Mouse (Mus musculus): ENCODE measurements around the gene Afap1l2. TPM values are rescaled to one million over a fixed set of nuclear protein-coding genes. Genes with fewer than 3 reads are reported as not detected.

Gene Afap1l2
- polyA plus RNA-seq, 1 experiment from 2014 or later = 5.5 TPM

- ATAC-seq = no peak
- no peaks in the 10 kb centered on the region for H3K9me3 ChIP-seq
- H3K4me1 ChIP-seq (replicated peaks) = 0 out of 2 replicates have a peak, but pooled peaks cover 3% of the 10 kb centered on the region
- H3K36me3 ChIP-seq = no peaks in the 10 kb centered on the region
- H3K27me3 ChIP-seq = no peaks in the 10 kb centered on the region
- 81% methylated on average over 16 of the region's 16 CpGs for WGBS
- H3K9ac ChIP-seq (replicated peaks) = no peak overlapping the region
- H3K27ac ChIP-seq = no peak overlapping the region
- H3K4me2 ChIP-seq (replicated peaks) = no peak overlapping the region
- no peak overlapping the region for H3K4me3 ChIP-seq (replicated peaks)
Measured at GRCm38 (mm10) chr19:56897654-56898053, 110.4 kb downstream of the Afap1l2 start.

- H3K27me3 ChIP-seq = no peaks in the 10 kb centered on the region
- no peak overlapping the region for H3K27ac ChIP-seq
- no peak for ATAC-seq
- H3K9me3 ChIP-seq = no peaks in the 10 kb centered on the region
- H3K4me1 ChIP-seq (replicated peaks) = peaks cover 9% of the 10 kb centered on the region
- no peak overlapping the region for H3K4me2 ChIP-seq (replicated peaks)
- H3K4me3 ChIP-seq (replicated peaks) = no peak overlapping the region
- H3K36me3 ChIP-seq = no peaks in the 10 kb centered on the region
- WGBS = 85% methylated on average over 5 of the region's 5 CpGs
- H3K9ac ChIP-seq (replicated peaks) = no peak overlapping the region
Measured at GRCm38 (mm10) chr19:56893326-56893725, 114.7 kb downstream of the Afap1l2 start.

- H3K27me3 ChIP-seq = no peaks in the 10 kb centered on the region
- no peak overlapping the region for H3K27ac ChIP-seq
- no peak overlapping the region for H3K4me2 ChIP-seq (replicated peaks)
- no peak overlapping the region for H3K4me3 ChIP-seq (replicated peaks)
- no peak overlapping the region for H3K9ac ChIP-seq (replicated peaks)
- no peak for ATAC-seq
- peaks cover 6% of the 10 kb centered on the region for H3K4me1 ChIP-seq (replicated peaks)
- H3K9me3 ChIP-seq = no peaks in the 10 kb centered on the region
- 78% methylated on average over 5 of the region's 5 CpGs for WGBS
- H3K36me3 ChIP-seq = no peaks in the 10 kb centered on the region
Measured at GRCm38 (mm10) chr19:56892586-56892985, 115.4 kb downstream of the Afap1l2 start.

GRCm38 (mm10) chr19:56891438-56891837 is 116.6 kb downstream of the Afap1l2 start:
- 0 out of 2 replicates have a peak, but pooled peaks have one; percentile 24 for ATAC-seq
- no peak overlapping the region for H3K4me3 ChIP-seq (replicated peaks)
- H3K27ac ChIP-seq = no peak overlapping the region
- no peak overlapping the region for H3K4me2 ChIP-seq (replicated peaks)
- H3K9me3 ChIP-seq = no peaks in the 10 kb centered on the region
- WGBS = 47% methylated on average over 2 of the region's 2 CpGs
- no peaks in the 10 kb centered on the region for H3K27me3 ChIP-seq
- H3K4me1 ChIP-seq (replicated peaks) = peaks cover 6% of the 10 kb centered on the region
- H3K9ac ChIP-seq (replicated peaks) = no peak overlapping the region
- no peaks in the 10 kb centered on the region for H3K36me3 ChIP-seq

GRCm38 (mm10) chr19:56888654-56889053 is 119.4 kb downstream of the Afap1l2 start:
- no peak overlapping the region for H3K4me3 ChIP-seq (replicated peaks)
- ATAC-seq = no peak
- WGBS = 27% methylated on average over 5 of the region's 5 CpGs
- H3K36me3 ChIP-seq = no peaks in the 10 kb centered on the region
- no peaks in the 10 kb centered on the region for H3K9me3 ChIP-seq
- H3K27ac ChIP-seq = no peak overlapping the region
- no peak overlapping the region for H3K4me2 ChIP-seq (replicated peaks)
- peaks cover 6% of the 10 kb centered on the region for H3K4me1 ChIP-seq (replicated peaks)
- H3K9ac ChIP-seq (replicated peaks) = no peak overlapping the region
- no peaks in the 10 kb centered on the region for H3K27me3 ChIP-seq

GRCm38 (mm10) chr19:56887879-56888278 is 120.1 kb downstream of the Afap1l2 start:
- no peaks in the 10 kb centered on the region for H3K27me3 ChIP-seq
- no peak overlapping the region for H3K4me3 ChIP-seq (replicated peaks)
- ATAC-seq = no peak
- no peaks in the 10 kb centered on the region for H3K9me3 ChIP-seq
- 83% methylated on average over 10 of the region's 10 CpGs for WGBS
- H3K9ac ChIP-seq (replicated peaks) = no peak overlapping the region
- H3K27ac ChIP-seq = no peak overlapping the region
- no peak overlapping the region for H3K4me2 ChIP-seq (replicated peaks)
- H3K36me3 ChIP-seq = no peaks in the 10 kb centered on the region
- H3K4me1 ChIP-seq (replicated peaks) = peaks cover 6% of the 10 kb centered on the region

GRCm38 (mm10) chr19:56877364-56877763 is 130.7 kb downstream of the Afap1l2 start:
- no peak overlapping the region for H3K4me3 ChIP-seq (replicated peaks)
- no peak for ATAC-seq
- no peak overlapping the region for H3K4me2 ChIP-seq (replicated peaks)
- H3K4me1 ChIP-seq (replicated peaks) = peaks cover 14% of the 10 kb centered on the region
- H3K27me3 ChIP-seq = peaks cover 50% of the 10 kb centered on the region
- WGBS = 76% methylated on average over 6 of the region's 6 CpGs
- no peak overlapping the region for H3K27ac ChIP-seq
- no peaks in the 10 kb centered on the region for H3K36me3 ChIP-seq
- no peak overlapping the region for H3K9ac ChIP-seq (replicated peaks)
- H3K9me3 ChIP-seq = no peaks in the 10 kb centered on the region

GRCm38 (mm10) chr19:56874601-56875315 is 133.3 kb downstream of the Afap1l2 start:
- Histone ChIP-seq H3K4me3 (replicated peaks) (peak overlapping the region; percentile 52), H3K9ac (replicated peaks) (peak overlapping the region; percentile 61), H3K4me1 (replicated peaks) (peaks cover 14% of the 10 kb centered on the region), H3K27me3 (peaks cover 62% of the 10 kb centered on the region), H3K36me3 (no peaks in the 10 kb centered on the region), H3K9me3 (no peaks in the 10 kb centered on the region), H3K27ac (no peak overlapping the region), H3K4me2 (replicated peaks) (peak overlapping the region; percentile 96)
- 9% methylated on average over 30 of the region's 30 CpGs for WGBS
- 0 out of 2 replicates have a peak, but pooled peaks have one; percentile 48 for ATAC-seq

GRCm38 (mm10) chr19:56873816-56874600 is 134.0 kb downstream of the Afap1l2 start, which contains the start of gene Vwa2:
Vwa2 (plus strand) TSS chr19:56874249.
- WGBS = 3% methylated on average over 67 of the region's 71 CpGs
- H3K9me3 ChIP-seq = no peaks in the 10 kb centered on the region
- H3K27me3 ChIP-seq = peaks cover 62% of the 10 kb centered on the region
- peak within 1 kb of the TSS; percentile 52 for H3K4me3 ChIP-seq (replicated peaks)
- no peaks in the 10 kb centered on the region for H3K36me3 ChIP-seq
- H3K4me2 ChIP-seq (replicated peaks) = peak within 1 kb of the TSS; percentile 96
- peak; percentile 69 for ATAC-seq
- H3K4me1 ChIP-seq (replicated peaks) = peaks cover 14% of the 10 kb centered on the region
- peak within 1 kb of the TSS; percentile 61 for H3K9ac ChIP-seq (replicated peaks)
- H3K27ac ChIP-seq = no peak within 1 kb of the TSS

GRCm38 (mm10) chr19:56867701-56868100 is 140.3 kb downstream of the Afap1l2 start:
- Histone ChIP-seq H3K27me3 (peaks cover 16% of the 10 kb centered on the region), H3K4me2 (replicated peaks) (no peak overlapping the region), H3K9me3 (no peaks in the 10 kb centered on the region), H3K4me3 (replicated peaks) (no peak overlapping the region), H3K36me3 (no peaks in the 10 kb centered on the region), H3K27ac (no peak overlapping the region), H3K4me1 (replicated peaks) (no peaks in the 10 kb centered on the region), H3K9ac (replicated peaks) (no peak overlapping the region)
- WGBS = 68% methylated on average over 4 of the region's 4 CpGs
- ATAC-seq = no peak

Measured in midbrain, embryonic 13.5 days (tissue).